Mouse (Mus musculus): ENCODE results near the gene Ifi35. TPM values are rescaled to one million over a fixed set of nuclear protein-coding genes. Genes with fewer than 3 reads are reported as not detected.
"Not testable (repeated sequence)": the region's sequence is repeated elsewhere in the genome, so short reads cannot be mapped to it uniquely, and the experiment has no call there.

The Ifi35 gene
- total RNA-seq, 4 experiments from 2014 or later, result 2.8 to 4.8 (median 3.3) TPM

- DNase-seq (ENCODE audit: low spot score in 2 of 2), result no peak
Measured at GRCm38 (mm10) chr11:101447786-101448185, 421 bp upstream of the Ifi35 start.

GRCm38 (mm10) chr11:101448899-101449298, 692 bp downstream of the Ifi35 start:
- no peak for DNase-seq (ENCODE audit: low spot score in 2 of 2)

- DNase-seq (ENCODE audit: low spot score in 2 of 2), result not testable (repeated sequence)
Measured at GRCm38 (mm10) chr11:101449596-101449995, 1.4 kb downstream of the Ifi35 start.

- DNase-seq (ENCODE audit: low spot score in 2 of 2), result no peak
Measured at GRCm38 (mm10) chr11:101450394-101450793, 2.2 kb downstream of the Ifi35 start.

GRCm38 (mm10) chr11:101451536-101451935, 3.3 kb downstream of the Ifi35 start:
- no peak for DNase-seq (ENCODE audit: low spot score in 2 of 2)

- no peak for DNase-seq (ENCODE audit: low spot score in 2 of 2)
Measured at GRCm38 (mm10) chr11:101452093-101452774, 4.0 kb downstream of the Ifi35 start.

GRCm38 (mm10) chr11:101454702-101455101, 6.5 kb downstream of the Ifi35 start:
- no peak for DNase-seq (ENCODE audit: low spot score in 2 of 2)

GRCm38 (mm10) chr11:101455627-101456026, 7.4 kb downstream of the Ifi35 start:
- DNase-seq (ENCODE audit: low spot score in 2 of 2), result no peak

GRCm38 (mm10) chr11:101457631-101458030, 9.4 kb downstream of the Ifi35 start:
- DNase-seq (ENCODE audit: low spot score in 2 of 2), result no peak

GRCm38 (mm10) chr11:101458217-101458616, 10.0 kb downstream of the Ifi35 start:
- DNase-seq (ENCODE audit: low spot score in 2 of 2), result no peak

- DNase-seq (ENCODE audit: low spot score in 2 of 2), result no peak
Measured at GRCm38 (mm10) chr11:101459716-101460115, 11.5 kb downstream of the Ifi35 start.

GRCm38 (mm10) chr11:101460321-101460720, 12.1 kb downstream of the Ifi35 start:
- DNase-seq (ENCODE audit: low spot score in 2 of 2), result no peak

GRCm38 (mm10) chr11:101462141-101462540, 13.9 kb downstream of the Ifi35 start:
- DNase-seq (ENCODE audit: low spot score in 2 of 2), result no peak

GRCm38 (mm10) chr11:101462583-101463440, 14.6 kb downstream of the Ifi35 start:
- DNase-seq (ENCODE audit: low spot score in 2 of 2), result no peak

- no peak for DNase-seq (ENCODE audit: low spot score in 2 of 2)
Measured at GRCm38 (mm10) chr11:101464211-101465100, 16.2 kb downstream of the Ifi35 start, which contains the start of gene Rnd2. TSS of gene Rnd2 (plus strand) at chr11:101464999.

GRCm38 (mm10) chr11:101465101-101465868, 17.1 kb downstream of the Ifi35 start:
- no peak for DNase-seq (ENCODE audit: low spot score in 2 of 2)

- peak in 1 of 2 experiments; percentile 36 for DNase-seq (ENCODE audit: low spot score in 2 of 2)
Measured at GRCm38 (mm10) chr11:101465869-101466551, 17.8 kb downstream of the Ifi35 start, which contains the start of gene Vat1. TSS of gene Vat1 (minus strand) at chr11:101466230.

- not testable (repeated sequence) for DNase-seq (ENCODE audit: low spot score in 2 of 2)
Measured at GRCm38 (mm10) chr11:101466552-101466950, 18.3 kb downstream of the Ifi35 start.

- peak; percentile 59 to 64 for DNase-seq (ENCODE audit: low spot score in 2 of 2)
Measured at GRCm38 (mm10) chr11:101467477-101468262, 19.5 kb downstream of the Ifi35 start.
